Mouse (Mus musculus): ENCODE measurements at regions not wholly inside any gene's neighbourhood (a gene's known extent, or its start where the extent isn't known, plus 50 kb on each side); places are given as distances from the start of the nearest gene placed in this dataset.

- no peak for TF ChIP-seq CTCF (conservative IDR thresholded peaks at IDR 0.05; ENCODE audit: insufficient read depth, insufficient read length, low read depth, low read length)
- TF ChIP-seq POLR2A (IDR thresholded peaks at IDR 0.05; ENCODE audit: low read depth, low read length), result no peak
Observed at GRCm38 (mm10) chr14:33794262-33794661, 129.1 kb upstream of the Gdf10 start.

Measured in kidney, adult 2 months (tissue).